Mouse (Mus musculus) midbrain, embryonic 10.5 days (tissue): ENCODE measurements around the gene Qdpr. TPM values are rescaled to one million over a fixed set of nuclear protein-coding genes. Genes with fewer than 3 reads are reported as not detected.
A peak's percentile ranks its signal among the peaks of the same experiment; 100 is the strongest.

Experiments
- DNase-seq: peaks from one replicate; pipeline ENCODE4 v3.0.0-alpha.2; 2017; ENCODE audit warnings: low spot score
- H3K27ac ChIP-seq: fragments of 300-500 bp; sonication (generic); replicated peaks from 2 replicates; pipeline ENCODE4 v1.5.1; 2016; ENCODE audit warnings: mild to moderate bottlenecking
- H3K27me3 ChIP-seq: fragments of 300-500 bp; sonication (generic); 2 replicates; pipeline ENCODE4 v1.6.1; 2016; ENCODE audit warnings: low read depth, mild to moderate bottlenecking; ENCODE audit not compliant: poor library complexity, severe bottlenecking
- H3K36me3 ChIP-seq: fragments of 300-500 bp; sonication (generic); 2 replicates; pipeline ENCODE4 v1.6.1; 2016; ENCODE audit warnings: mild to moderate bottlenecking, moderate library complexity
- H3K4me1 ChIP-seq: fragments of 300-500 bp; sonication (generic); 2 replicates; pipeline ENCODE4 v1.6.1; 2016
- H3K4me3 ChIP-seq: fragments of 300-500 bp; sonication (generic); 2 replicates; pipeline ENCODE4 v1.5.1; 2016; ENCODE audit warnings: mild to moderate bottlenecking, moderate library complexity
- H3K9me3 ChIP-seq: fragments of 300-500 bp; sonication (generic); replicated peaks from 2 replicates; pipeline ENCODE4 v1.6.1; 2016; ENCODE audit warnings: mild to moderate bottlenecking
- WGBS: fragments of 180-500 bp; shearing (Covaris S2); methylation state at CpG from one replicate; pipeline ENCODE4 v1.1.7; 2016; 5-methylcytosine and 5-hydroxymethylcytosine counted together
- polyA plus RNA-seq: library from polyadenylated mRNA; unstranded; fragments of >200 nt; fragmentation: Nextera tagmentation; extraction: Ambion mirVana; gene quantifications from 2 replicates; pipeline ENCODE4 v1.2.1, GENCODE M21; 2016

The Qdpr gene
- polyA plus RNA-seq, 1 experiment from 2014 or later: 127 TPM

- Histone ChIP-seq H3K27me3 (no peaks in the 10 kb centered on the region), H3K27ac (no peak overlapping the region), H3K36me3 (no peaks in the 10 kb centered on the region), H3K4me1 (peaks cover 4% of the 10 kb centered on the region; the same call in 1 of the 2 replicates), H3K9me3 (no peaks in the 10 kb centered on the region), H3K4me3 (no peak overlapping the region)
- 96% methylated on average over 1 of the region's 1 CpGs for WGBS
- DNase-seq: no peak
These were observed 30.0 kb upstream of the Qdpr start for GRCm38 (mm10) chr5:45480066-45480465.

GRCm38 (mm10) chr5:45477601-45478000 lies 27.6 kb upstream of the Qdpr start:
- H3K4me3 ChIP-seq: no peak overlapping the region
- no peak overlapping the region for H3K27ac ChIP-seq
- H3K36me3 ChIP-seq: no peaks in the 10 kb centered on the region
- 83% methylated on average over 7 of the region's 7 CpGs for WGBS
- H3K9me3 ChIP-seq: no peaks in the 10 kb centered on the region
- DNase-seq: no peak
- no peaks in the 10 kb centered on the region for H3K27me3 ChIP-seq
- peaks cover 4% of the 10 kb centered on the region; the same call in 1 of the 2 replicates for H3K4me1 ChIP-seq

GRCm38 (mm10) chr5:45476288-45476687 lies 26.3 kb upstream of the Qdpr start:
- WGBS: 65% methylated on average over 6 of the region's 6 CpGs
- no peaks in the 10 kb centered on the region for H3K36me3 ChIP-seq
- no peaks in the 10 kb centered on the region for H3K9me3 ChIP-seq
- H3K27ac ChIP-seq: no peak overlapping the region
- no peak for DNase-seq
- no peaks in the 10 kb centered on the region for H3K27me3 ChIP-seq
- H3K4me3 ChIP-seq: no peak overlapping the region
- peaks cover 4% of the 10 kb centered on the region; the same call in 1 of the 2 replicates for H3K4me1 ChIP-seq

- no peaks in the 10 kb centered on the region for H3K36me3 ChIP-seq
- peaks cover 4% of the 10 kb centered on the region; the same call in 1 of the 2 replicates for H3K4me1 ChIP-seq
- no peaks in the 10 kb centered on the region for H3K27me3 ChIP-seq
- no peak for DNase-seq
- H3K4me3 ChIP-seq: no peak overlapping the region
- H3K27ac ChIP-seq: no peak overlapping the region
- 90% methylated on average over 5 of the region's 5 CpGs for WGBS
- H3K9me3 ChIP-seq: no peaks in the 10 kb centered on the region
These were observed 25.7 kb upstream of the Qdpr start for GRCm38 (mm10) chr5:45475771-45476170.

- no peak overlapping the region for H3K4me3 ChIP-seq
- no peaks in the 10 kb centered on the region for H3K27me3 ChIP-seq
- WGBS: 75% methylated on average over 3 of the region's 4 CpGs
These were observed 24.7 kb upstream of the Qdpr start for GRCm38 (mm10) chr5:45474758-45475157.

GRCm38 (mm10) chr5:45474215-45474614 lies 24.2 kb upstream of the Qdpr start:
- 32% methylated on average over 6 of the region's 6 CpGs for WGBS
- no peaks in the 10 kb centered on the region for H3K27me3 ChIP-seq
- H3K36me3 ChIP-seq: no peaks in the 10 kb centered on the region
- no peak overlapping the region for H3K4me3 ChIP-seq
- H3K27ac ChIP-seq: no peak overlapping the region
- no peak for DNase-seq
- no peaks in the 10 kb centered on the region for H3K9me3 ChIP-seq
- H3K4me1 ChIP-seq: peaks cover 4% of the 10 kb centered on the region; the same call in 1 of the 2 replicates

More at GRCm38 (mm10) chr5:45474758-45475157, 24.7 kb upstream of the Qdpr start:
- H3K36me3 ChIP-seq: no peaks in the 10 kb centered on the region
- H3K9me3 ChIP-seq: no peaks in the 10 kb centered on the region
- DNase-seq: no peak
- peaks cover 4% of the 10 kb centered on the region; the same call in 1 of the 2 replicates for H3K4me1 ChIP-seq
- no peak overlapping the region for H3K27ac ChIP-seq

GRCm38 (mm10) chr5:45473521-45473920 lies 23.5 kb upstream of the Qdpr start:
- WGBS: 93% methylated on average over 1 of the region's 1 CpGs
- no peak for DNase-seq
- peaks cover 4% of the 10 kb centered on the region; the same call in 1 of the 2 replicates for H3K4me1 ChIP-seq

GRCm38 (mm10) chr5:45472880-45473450 lies 22.9 kb upstream of the Qdpr start:
- H3K4me1 ChIP-seq: peaks cover 4% of the 10 kb centered on the region; the same call in 1 of the 2 replicates
- H3K27me3 ChIP-seq: no peaks in the 10 kb centered on the region
- no peaks in the 10 kb centered on the region for H3K36me3 ChIP-seq
- WGBS: 65% methylated on average over 7 of the region's 7 CpGs
- H3K9me3 ChIP-seq: no peaks in the 10 kb centered on the region
- no peak for DNase-seq
- no peak overlapping the region for H3K4me3 ChIP-seq
- H3K27ac ChIP-seq: no peak overlapping the region

More at GRCm38 (mm10) chr5:45473521-45473920, 23.5 kb upstream of the Qdpr start:
- Histone ChIP-seq H3K4me3 (no peak overlapping the region), H3K27me3 (no peaks in the 10 kb centered on the region), H3K9me3 (no peaks in the 10 kb centered on the region), H3K27ac (no peak overlapping the region), H3K36me3 (no peaks in the 10 kb centered on the region)

GRCm38 (mm10) chr5:45454456-45454855 lies 4.4 kb upstream of the Qdpr start:
- DNase-seq: no peak
- H3K9me3 ChIP-seq: no peaks in the 10 kb centered on the region
- WGBS: 54% methylated on average over 9 of the region's 9 CpGs
- no peak overlapping the region for H3K27ac ChIP-seq
- no peak overlapping the region for H3K4me3 ChIP-seq
- no peaks in the 10 kb centered on the region for H3K36me3 ChIP-seq
- H3K4me1 ChIP-seq: peaks cover 11% of the 10 kb centered on the region
- H3K27me3 ChIP-seq: no peaks in the 10 kb centered on the region

- H3K9me3 ChIP-seq: no peaks in the 10 kb centered on the region
- no peaks in the 10 kb centered on the region for H3K27me3 ChIP-seq
- DNase-seq: no peak
- peaks cover 21% of the 10 kb centered on the region for H3K4me1 ChIP-seq
- H3K4me3 ChIP-seq: no peak within 1 kb of the TSS
- 79% methylated on average over 6 of the region's 6 CpGs for WGBS
- no peaks in the 10 kb centered on the region for H3K36me3 ChIP-seq
- H3K27ac ChIP-seq: no peak within 1 kb of the TSS
These were observed 3.4 kb upstream of the Qdpr start, which contains the start of gene Clrn2 for GRCm38 (mm10) chr5:45453451-45453850. Clrn2 (plus strand) TSS chr5:45453751.

GRCm38 (mm10) chr5:45449206-45449605 lies 830 bp downstream of the Qdpr start:
- DNase-seq: no peak
- WGBS: 10% methylated on average over 8 of the region's 8 CpGs

GRCm38 (mm10) chr5:45448676-45449075 lies 1.4 kb downstream of the Qdpr start:
- no peaks in the 10 kb centered on the region for H3K27me3 ChIP-seq
- DNase-seq: no peak
- H3K9me3 ChIP-seq: no peaks in the 10 kb centered on the region
- H3K4me1 ChIP-seq: peaks cover 27% of the 10 kb centered on the region
- peaks cover 16% of the 10 kb centered on the region for H3K36me3 ChIP-seq
- 47% methylated on average over 5 of the region's 5 CpGs for WGBS
- H3K27ac ChIP-seq: no peak overlapping the region
- peak overlapping the region; percentile 69 for H3K4me3 ChIP-seq

More at GRCm38 (mm10) chr5:45449206-45449605, 830 bp downstream of the Qdpr start:
- Histone ChIP-seq H3K27ac (no peak overlapping the region), H3K4me3 (peak overlapping the region; percentile 69), H3K4me1 (peaks cover 27% of the 10 kb centered on the region), H3K27me3 (no peaks in the 10 kb centered on the region), H3K36me3 (peaks cover 11% of the 10 kb centered on the region), H3K9me3 (no peaks in the 10 kb centered on the region)

GRCm38 (mm10) chr5:45444130-45444832 lies 5.8 kb downstream of the Qdpr start:
- no peak overlapping the region for H3K27ac ChIP-seq
- H3K36me3 ChIP-seq: peaks cover 42% of the 10 kb centered on the region
- WGBS: 91% methylated on average over 8 of the region's 8 CpGs

More at GRCm38 (mm10) chr5:45444130-45444832, 5.8 kb downstream of the Qdpr start:
- no peak for DNase-seq
- peaks cover 14% of the 10 kb centered on the region for H3K4me1 ChIP-seq
- H3K4me3 ChIP-seq: no peak overlapping the region
- no peaks in the 10 kb centered on the region for H3K9me3 ChIP-seq
- H3K27me3 ChIP-seq: no peaks in the 10 kb centered on the region
